ENCODE assay signal across 10 mouse cellular contexts in genomic region chr10:70246076-70246475, GRCm38 (mm10). TPM values are rescaled to one million over a fixed set of nuclear protein-coding genes. Genes with fewer than 3 reads are reported as not detected.
DNase-seq lines count a peak whose midpoint lies in the region; ATAC-seq lines count a peak whose summit lies in the region.
"Had no signal": no experiment of that assay in that cellular context is flagged by ENCODE, and none has a peak within 500 bp of the region (broad histone marks: within the 10 kb centered on the region; RNA-seq: fewer than 3 reads in every experiment).

No protein-coding gene starts in this region.

- H3K4me2 ChIP-seq in heart, embryonic 12.5 days, result peak overlapping the region; percentile 96
- H3K4me2 ChIP-seq in forebrain, embryonic 11.5 days (ENCODE audit: low read depth, low read length, severe bottlenecking), result peak overlapping the region; percentile 94; the same call in 1 of the 2 replicates
- peak overlapping the region; percentile 69 for H3K4me2 ChIP-seq in kidney, embryonic 14.5 days (replicated peaks; ENCODE audit: low read depth, low read length)
- peak overlapping the region; percentile 96 for H3K4me2 ChIP-seq in midbrain, embryonic 14.5 days (ENCODE audit: low read length)

- DNase-seq in heart, postnatal 10 days, result no peak
- no peak for DNase-seq in forebrain, embryonic 11.5 days (ENCODE audit: low spot score)
- DNase-seq in midbrain, embryonic 14.5 days, result no peak
- no peak for DNase-seq in spleen, adult 18-20 months
- no peak for DNase-seq in adrenal gland, postnatal 10 days
- no peak for DNase-seq in frontal cortex, postnatal 14 days (ENCODE audit: low spot score in 2 of 2)
- DNase-seq: thymus, adult 2 months had no signal

- H3K27ac ChIP-seq in heart, embryonic 12.5 days (ENCODE audit: poor library complexity, severe bottlenecking), result no peak overlapping the region
- H3K27ac ChIP-seq in forebrain, embryonic 11.5 days (ENCODE audit: low read depth, low read length), result no peak overlapping the region
- no peak overlapping the region for H3K27ac ChIP-seq in kidney, embryonic 14.5 days (ENCODE audit: low read depth, low read length)
- no peak overlapping the region for H3K27ac ChIP-seq in midbrain, embryonic 14.5 days (replicated peaks; ENCODE audit: low read depth, low read length)
- H3K27ac ChIP-seq: macrophage had no signal

- H3K4me3 ChIP-seq in heart, embryonic 12.5 days, result peak overlapping the region; percentile 71
- H3K4me3 ChIP-seq in forebrain, embryonic 11.5 days (ENCODE audit: low read depth, low read length), result no peak overlapping the region
- H3K4me3 ChIP-seq in kidney, embryonic 14.5 days (ENCODE audit: low read length), result peak overlapping the region; percentile 57
- H3K4me3 ChIP-seq in midbrain, embryonic 14.5 days (replicated peaks; ENCODE audit: low read depth, low read length), result peak overlapping the region; percentile 66

- H3K9me3 ChIP-seq in heart, embryonic 12.5 days (replicated peaks), result no peaks in the 10 kb centered on the region
- no peaks in the 10 kb centered on the region for H3K9me3 ChIP-seq in forebrain, embryonic 11.5 days (ENCODE audit: control insufficient read depth, low read length)
- H3K9me3 ChIP-seq in kidney, embryonic 14.5 days (ENCODE audit: control insufficient read depth, low read length), result no peaks in the 10 kb centered on the region
- H3K9me3 ChIP-seq in midbrain, embryonic 14.5 days (ENCODE audit: control insufficient read depth, low read length), result no peaks in the 10 kb centered on the region

- no peak for ATAC-seq in heart, embryonic 12.5 days (ENCODE audit: insufficient number of reproducible peaks, low FRiP score)
- no peak for ATAC-seq in forebrain, embryonic 11.5 days (replicated peaks; ENCODE audit: low FRiP score)
- ATAC-seq in kidney, embryonic 14.5 days (ENCODE audit: low FRiP score, low TSS enrichment), result no peak
- no peak for ATAC-seq in midbrain, embryonic 14.5 days (ENCODE audit: low FRiP score, low TSS enrichment)

- H3K9ac ChIP-seq in heart, embryonic 12.5 days, result no peak overlapping the region
- no peak overlapping the region for H3K9ac ChIP-seq in forebrain, embryonic 11.5 days (ENCODE audit: low read length)
- H3K9ac ChIP-seq in kidney, embryonic 14.5 days (ENCODE audit: low read depth, low read length), result peak overlapping the region; percentile 59; the same call in 1 of the 2 replicates
- H3K9ac ChIP-seq in midbrain, embryonic 14.5 days (replicated peaks; ENCODE audit: low read length), result no peak overlapping the region

- intact Hi-C loops in heart, postnatal 10 days (cut with DNase I), result no loop called here

- peaks cover 13% of the 10 kb centered on the region; the same call in 1 of the 2 replicates for H3K4me1 ChIP-seq in heart, embryonic 12.5 days (replicated peaks)
- 0 out of 2 replicates have a peak, but pooled peaks cover 2% of the 10 kb centered on the region for H3K4me1 ChIP-seq in forebrain, embryonic 11.5 days (replicated peaks; ENCODE audit: control insufficient read depth, insufficient read depth, low read length)
- H3K4me1 ChIP-seq in kidney, embryonic 14.5 days (ENCODE audit: control insufficient read depth, insufficient read depth, low read length), result peaks cover 12% of the 10 kb centered on the region; the same call in 1 of the 2 replicates
- peaks cover 8% of the 10 kb centered on the region; the same call in 1 of the 2 replicates for H3K4me1 ChIP-seq in midbrain, embryonic 14.5 days (ENCODE audit: control insufficient read depth, insufficient read depth, low read length)

- H3K36me3 ChIP-seq in heart, embryonic 12.5 days, result no peaks in the 10 kb centered on the region
- H3K36me3 ChIP-seq in forebrain, embryonic 11.5 days (ENCODE audit: control insufficient read depth, insufficient read depth, low read length), result no peaks in the 10 kb centered on the region
- H3K36me3 ChIP-seq in kidney, embryonic 14.5 days (ENCODE audit: control insufficient read depth, insufficient read depth, low read length), result no peaks in the 10 kb centered on the region
- no peaks in the 10 kb centered on the region for H3K36me3 ChIP-seq in midbrain, embryonic 14.5 days (ENCODE audit: control insufficient read depth, insufficient read depth, low read length)

- 31% methylated on average over 9 of the region's 9 CpGs for WGBS in heart, embryonic 12.5 days
- 29% methylated on average over 9 of the region's 9 CpGs for WGBS in forebrain, embryonic 11.5 days
- 19% methylated on average over 9 of the region's 9 CpGs for WGBS in kidney, embryonic 14.5 days
- WGBS in midbrain, embryonic 14.5 days, result 32% methylated on average over 9 of the region's 9 CpGs

- H3K27me3 ChIP-seq in heart, embryonic 12.5 days (replicated peaks), result peaks cover 21% of the 10 kb centered on the region; the same call in 1 of the 2 replicates
- peaks cover 23% of the 10 kb centered on the region for H3K27me3 ChIP-seq in forebrain, embryonic 11.5 days (ENCODE audit: control insufficient read depth, insufficient read depth, low read length)
- peaks cover 5% of the 10 kb centered on the region for H3K27me3 ChIP-seq in kidney, embryonic 14.5 days (ENCODE audit: control insufficient read depth, insufficient read depth, low read length)
- H3K27me3 ChIP-seq in midbrain, embryonic 14.5 days (ENCODE audit: control insufficient read depth, insufficient read depth, low read length), result peaks cover 23% of the 10 kb centered on the region

RNA-seq across cellular contexts. Expression of gene Slc16a9, which starts 1.2 kb away (rescaled TPM):
- polyA plus RNA-seq in heart, embryonic 12.5 days (2016; fragmentation: Nextera tagmentation; extraction: Ambion mirVana), result 0.82 and 0.98 TPM in 2 replicates
- 1 to 10 TPM; 2.5 to 3.0 TPM for total RNA-seq in heart, postnatal 10 days (2021)
- 0.25 and 0.29 TPM in 2 replicates for polyA plus RNA-seq in forebrain, embryonic 11.5 days (2014; fragmentation: Nextera tagmentation; extraction: Ambion mirVana)
- polyA plus RNA-seq in kidney, embryonic 14.5 days (2014; fragmentation: Nextera tagmentation; extraction: Ambion mirVana), result 3.8 and 4.0 TPM in 2 replicates
- 0.81 and 1.1 TPM in 2 replicates for polyA plus RNA-seq in midbrain, embryonic 14.5 days (2014; fragmentation: Nextera tagmentation; extraction: Ambion mirVana)
- 1 to 10 TPM; 2.0 to 2.8 TPM for total RNA-seq in adrenal gland, postnatal 10 days (2021)

RNA-seq across cellular contexts. Expression of gene Mrln, which starts 41.6 kb away (rescaled TPM):
- 0.45 and 0.90 TPM in 2 replicates for polyA plus RNA-seq in heart, embryonic 12.5 days (2016; fragmentation: Nextera tagmentation; extraction: Ambion mirVana)
- under 1 TPM; 0.91 to 0.92 TPM for total RNA-seq in heart, postnatal 10 days (2021)
- polyA plus RNA-seq in forebrain, embryonic 11.5 days (2014; fragmentation: Nextera tagmentation; extraction: Ambion mirVana), result 0.94 TPM in 1 of 2 replicates, not detected in the other
- polyA plus RNA-seq in kidney, embryonic 14.5 days (2014; fragmentation: Nextera tagmentation; extraction: Ambion mirVana), result 7.8 and 9.6 TPM in 2 replicates
- polyA plus RNA-seq in midbrain, embryonic 14.5 days (2014; fragmentation: Nextera tagmentation; extraction: Ambion mirVana), result not detected in 2 replicates
- 1 to 10 TPM; 2.8 to 9.8 TPM for total RNA-seq in adrenal gland, postnatal 10 days (2021)
- polyA plus RNA-seq: macrophage had no signal
